Mouse (Mus musculus): ENCODE data around the gene Bmp6.

DNA sequence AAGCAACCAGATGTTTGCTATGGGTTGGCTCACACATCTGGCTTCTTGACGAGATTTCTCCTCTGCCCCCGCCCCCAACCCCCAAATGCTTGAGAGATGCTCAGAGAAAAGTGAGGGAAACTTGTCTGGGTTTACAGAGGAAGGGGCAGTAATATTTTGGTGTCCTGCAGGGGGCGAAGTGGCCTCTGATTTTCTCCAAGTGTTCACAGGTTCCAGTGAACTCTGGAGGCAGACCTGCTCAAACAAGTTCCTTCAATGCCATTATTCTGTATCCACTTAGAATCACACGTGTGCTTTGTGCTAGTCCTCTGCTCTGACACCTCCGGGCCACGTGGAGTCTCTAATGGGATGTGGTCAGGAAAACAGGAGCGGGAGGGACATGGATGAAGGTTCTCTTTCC, 2.3 kb upstream of the Bmp6 start:
- TF ChIP-seq CTCF (IDR thresholded peaks at IDR 0.05; ENCODE audit: borderline replicate concordance, insufficient read depth, low read depth, low read length) (peak; percentile 50), POLR2A (IDR thresholded peaks at IDR 0.05; ENCODE audit: borderline replicate concordance, insufficient read depth, low read length) (no peak)

All from cerebellum, adult 2 months (tissue).